In genomic region chr9:16994169-16994568, GRCm38 (mm10) we compare ENCODE assay signal across 16 mouse cellular contexts.
A peak's percentile ranks its signal among the peaks of the same experiment; 100 is the strongest.
DNase-seq lines count a peak whose midpoint lies in the region; ATAC-seq and TF ChIP-seq lines count a peak whose summit lies in the region.
"Had no signal": no experiment of that assay in that cellular context is flagged by ENCODE, and none has a peak within 500 bp of the region (broad histone marks: within the 10 kb centered on the region; RNA-seq: fewer than 3 reads in every experiment).

No protein-coding gene starts in this region.

- no peaks in the 10 kb centered on the region for H3K9me3 ChIP-seq in heart, embryonic 11.5 days (replicated peaks; ENCODE audit: control insufficient read depth, low read length)
- H3K9me3 ChIP-seq in heart, embryonic 16.5 days (replicated peaks; ENCODE audit: control insufficient read depth, low read length) = no peaks in the 10 kb centered on the region
- H3K9me3 ChIP-seq: embryonic facial prominence, embryonic 15.5 days; megakaryocyte, embryonic 14.5 days had no signal

- H3K79me2 ChIP-seq in heart, adult 2 months (replicated peaks; ENCODE audit: control insufficient read depth, insufficient read depth, low read length) = no peaks in the 10 kb centered on the region

- intact Hi-C loops in heart, adult 2 months (cut with DNase I) = no loop called here

- H3K4me3 ChIP-seq in heart, adult 2 months = no peak overlapping the region
- no peak overlapping the region for H3K4me3 ChIP-seq in heart, embryonic 11.5 days (ENCODE audit: low read depth, low read length)
- H3K4me3 ChIP-seq in heart, embryonic 16.5 days (ENCODE audit: low read length) = no peak overlapping the region
- H3K4me3 ChIP-seq: embryonic facial prominence, embryonic 15.5 days; megakaryocyte, embryonic 14.5 days; myocyte had no signal

- no peak overlapping the region for H3K27ac ChIP-seq in heart, adult 2 months
- no peak overlapping the region for H3K27ac ChIP-seq in heart, embryonic 11.5 days (ENCODE audit: low read depth, low read length)
- H3K27ac ChIP-seq in heart, embryonic 16.5 days (ENCODE audit: low read length) = no peak overlapping the region
- H3K27ac ChIP-seq: embryonic facial prominence, embryonic 15.5 days; liver, embryonic 14.5 days had no signal

- 12% methylated on average over 2 of the region's 2 CpGs for WGBS in heart, adult 2 months
- 64% methylated on average over 2 of the region's 2 CpGs for WGBS in heart, embryonic 11.5 days (ENCODE audit: insufficient replicate concordance)
- WGBS in heart, embryonic 16.5 days = 32% methylated on average over 2 of the region's 2 CpGs

- no peaks in the 10 kb centered on the region for H3K27me3 ChIP-seq in heart, adult 2 months (ENCODE audit: control insufficient read depth, insufficient read depth, low read length)
- no peaks in the 10 kb centered on the region for H3K27me3 ChIP-seq in heart, embryonic 11.5 days (ENCODE audit: control insufficient read depth, insufficient read depth, low read length)
- no peaks in the 10 kb centered on the region for H3K27me3 ChIP-seq in heart, embryonic 16.5 days (ENCODE audit: control insufficient read depth, insufficient read depth, low read length)
- H3K27me3 ChIP-seq: embryonic facial prominence, embryonic 15.5 days; megakaryocyte, embryonic 14.5 days had no signal

- H3K9ac ChIP-seq in heart, adult 2 months (ENCODE audit: low read depth, low read length) = no peak overlapping the region
- H3K9ac ChIP-seq in heart, embryonic 11.5 days (ENCODE audit: low read depth, low read length) = no peak overlapping the region
- no peak overlapping the region for H3K9ac ChIP-seq in heart, embryonic 16.5 days (ENCODE audit: low read length)
- H3K9ac ChIP-seq: embryonic facial prominence, embryonic 15.5 days; liver, embryonic 14.5 days had no signal

- no peak overlapping the region for H3K4me2 ChIP-seq in heart, embryonic 11.5 days
- no peak overlapping the region for H3K4me2 ChIP-seq in heart, embryonic 16.5 days (ENCODE audit: low read depth, low read length)
- H3K4me2 ChIP-seq: embryonic facial prominence, embryonic 15.5 days had no signal

- no peak for ATAC-seq in heart, embryonic 11.5 days (replicated peaks; ENCODE audit: insufficient number of reproducible peaks, low FRiP score, low TSS enrichment)
- peak; percentile 23; the same call in 1 of the 2 replicates for ATAC-seq in heart, embryonic 16.5 days (replicated peaks; ENCODE audit: extremely low read depth, insufficient read depth, low FRiP score)
- ATAC-seq in CD4-positive, CD25-positive, alpha-beta regulatory T cell, adult 4 months = no peak
- ATAC-seq: forebrain, embryonic 16.5 days; inflammation-experienced regulatory T-cells, adult 6 months had no signal

- no peaks in the 10 kb centered on the region for H3K4me1 ChIP-seq in heart, adult 2 months (ENCODE audit: control insufficient read depth, insufficient read depth, low read length)
- no peaks in the 10 kb centered on the region for H3K4me1 ChIP-seq in heart, embryonic 11.5 days (ENCODE audit: control insufficient read depth, insufficient read depth, low read length)
- no peaks in the 10 kb centered on the region for H3K4me1 ChIP-seq in heart, embryonic 16.5 days (ENCODE audit: control insufficient read depth, insufficient read depth, low read length)
- H3K4me1 ChIP-seq: embryonic facial prominence, embryonic 15.5 days; megakaryocyte, embryonic 14.5 days had no signal

- TF ChIP-seq EP300 in heart, adult 2 months (IDR thresholded peaks at IDR 0.05; ENCODE audit: insufficient read depth, low read depth, low read length) = no peak

- DNase-seq in heart, adult 2 months = peak; percentile 15 to 41
- DNase-seq in lung, postnatal 10 days = peak; percentile 9
- DNase-seq in lung, postnatal 25 days (ENCODE audit: low spot score) = no peak
- DNase-seq in layer of hippocampus, postnatal 10 days (ENCODE audit: low spot score in 2 of 2) = peak; percentile 4 to 33
- no peak for DNase-seq in thymus, postnatal 25 days
- DNase-seq: adrenal gland, postnatal 36 days; cerebellum, adult 11 months had no signal

- H3K36me3 ChIP-seq in heart, adult 2 months (ENCODE audit: control insufficient read depth, insufficient read depth, low read length) = no peaks in the 10 kb centered on the region
- H3K36me3 ChIP-seq in heart, embryonic 11.5 days (ENCODE audit: control insufficient read depth, insufficient read depth, low read length) = no peaks in the 10 kb centered on the region
- H3K36me3 ChIP-seq in heart, embryonic 16.5 days (ENCODE audit: control insufficient read depth, insufficient read depth) = no peaks in the 10 kb centered on the region
- H3K36me3 ChIP-seq: embryonic facial prominence, embryonic 15.5 days had no signal

- TF ChIP-seq POLR2A in heart, adult 2 months (IDR thresholded peaks at IDR 0.05; ENCODE audit: insufficient read depth, low read depth, low read length) = no peak

- TF ChIP-seq CTCF in heart, adult 2 months (IDR thresholded peaks at IDR 0.05) = no peak

Comparison
In these comparisons a context has a peak if more than half of its experiments do, and no peak if none do; other contexts are left out.
1. DNase-seq: peak in heart, adult 2 months (2 of 2), lung, postnatal 10 days (single experiment) and layer of hippocampus, postnatal 10 days (2 of 2); none in lung, postnatal 25 days (single experiment) and thymus, postnatal 25 days (single experiment).